Mouse (Mus musculus) brown adipose tissue, adult 24 weeks (tissue): ENCODE results near the gene Zfp747. TPM values are rescaled to one million over a fixed set of nuclear protein-coding genes. Genes with fewer than 3 reads are reported as not detected.
"Not testable (repeated sequence)": the region's sequence is repeated elsewhere in the genome, so short reads cannot be mapped to it uniquely, and the experiment has no call there.

ENCODE experiments used
- H3K27ac ChIP-seq: fragments of 200-500 bp; replicated peaks from 2 replicates; pipeline ENCODE4 v1.5.1; 2012; ENCODE audit warnings: low read depth, mild to moderate bottlenecking, low read length
- H3K4me1 ChIP-seq: fragments of 200-500 bp; 2 replicates; pipeline ENCODE4 v1.6.1; 2012; ENCODE audit warnings: low read length, mixed read lengths; ENCODE audit not compliant: control insufficient read depth, insufficient read depth, insufficient read length
- H3K4me3 ChIP-seq: fragments of 200-500 bp; 2 replicates; pipeline ENCODE4 v1.5.1; 2012; ENCODE audit warnings: low read depth, mild to moderate bottlenecking, low read length, moderate library complexity; ENCODE audit not compliant: insufficient read depth
- polyA plus RNA-seq: library from polyadenylated mRNA; stranded (reverse); fragments of >200 nt; gene quantifications from 2 replicates; pipeline ENCODE4 v1.2.4, GENCODE M21; 2012; ENCODE audit not compliant: missing spikeins, insufficient read depth, insufficient read length

Gene Zfp747
- 1.5 and 1.8 TPM in 2 replicates for polyA plus RNA-seq

DNA sequence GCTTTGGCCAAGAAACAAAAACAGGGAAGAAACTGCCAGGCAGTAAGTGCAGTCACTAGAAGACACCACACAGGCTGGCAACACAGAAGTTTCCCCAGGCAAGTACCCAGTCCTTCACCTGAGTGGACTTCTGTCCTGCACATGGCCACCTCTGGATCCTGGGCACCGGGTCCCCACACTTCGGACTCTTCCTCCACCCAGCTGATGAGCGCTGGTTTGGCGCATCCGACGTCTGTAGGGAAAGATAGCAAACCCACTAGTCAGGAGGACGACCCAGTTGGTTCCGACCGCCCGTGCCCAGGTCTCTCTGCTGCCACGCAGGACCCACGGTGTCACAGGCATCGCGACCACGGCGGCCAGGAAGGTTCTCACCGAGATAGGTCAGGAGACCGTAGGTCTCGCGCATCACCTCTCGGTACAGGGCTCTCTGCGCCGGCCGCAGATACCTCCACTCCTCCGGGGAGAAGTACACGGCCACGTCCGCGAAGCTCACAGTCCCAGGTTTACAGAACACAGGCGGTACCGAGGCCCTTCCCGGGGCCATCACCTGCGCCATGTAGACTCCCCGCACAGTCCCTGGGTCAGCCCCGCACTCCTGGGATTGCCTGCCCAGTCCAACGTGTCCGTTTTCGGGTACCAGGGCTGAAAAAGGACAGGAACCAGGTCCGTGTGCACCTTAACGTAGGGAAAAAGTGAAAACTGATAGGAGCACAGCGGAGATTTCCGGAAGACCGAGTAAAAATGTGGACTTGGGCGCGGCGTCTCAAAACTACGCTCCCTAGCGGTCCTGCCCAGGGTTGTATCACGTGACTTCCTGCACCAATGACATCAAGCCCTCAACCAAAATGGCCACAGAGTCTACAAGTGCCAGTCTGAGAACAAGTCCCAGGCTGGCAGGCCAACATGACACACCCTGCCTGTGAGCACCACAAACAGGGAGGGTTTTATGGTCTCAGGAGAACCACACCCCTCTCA lies at the start of gene Zfp747:
TSS of gene Zfp747 (minus strand) at position 780 of the 975 bp plus-strand sequence.
- H3K4me1 ChIP-seq = not testable (repeated sequence)
- peak within 1 kb of the TSS; percentile 90 for H3K27ac ChIP-seq
- H3K4me3 ChIP-seq = peak within 1 kb of the TSS; percentile 97

GRCm38 (mm10) chr7:127425291-127425690 lies 49.4 kb upstream of the Zfp747 start:
- Histone ChIP-seq H3K4me1 (peaks cover 5% of the 10 kb centered on the region; the same call in 1 of the 2 replicates), H3K27ac (no peak overlapping the region), H3K4me3 (no peak overlapping the region)

GRCm38 (mm10) chr7:127422247-127422646 lies 46.4 kb upstream of the Zfp747 start:
- Histone ChIP-seq H3K4me3 (peak overlapping the region; percentile 56), H3K4me1 (peaks cover 5% of the 10 kb centered on the region; the same call in 1 of the 2 replicates), H3K27ac (no peak overlapping the region)

DNA sequence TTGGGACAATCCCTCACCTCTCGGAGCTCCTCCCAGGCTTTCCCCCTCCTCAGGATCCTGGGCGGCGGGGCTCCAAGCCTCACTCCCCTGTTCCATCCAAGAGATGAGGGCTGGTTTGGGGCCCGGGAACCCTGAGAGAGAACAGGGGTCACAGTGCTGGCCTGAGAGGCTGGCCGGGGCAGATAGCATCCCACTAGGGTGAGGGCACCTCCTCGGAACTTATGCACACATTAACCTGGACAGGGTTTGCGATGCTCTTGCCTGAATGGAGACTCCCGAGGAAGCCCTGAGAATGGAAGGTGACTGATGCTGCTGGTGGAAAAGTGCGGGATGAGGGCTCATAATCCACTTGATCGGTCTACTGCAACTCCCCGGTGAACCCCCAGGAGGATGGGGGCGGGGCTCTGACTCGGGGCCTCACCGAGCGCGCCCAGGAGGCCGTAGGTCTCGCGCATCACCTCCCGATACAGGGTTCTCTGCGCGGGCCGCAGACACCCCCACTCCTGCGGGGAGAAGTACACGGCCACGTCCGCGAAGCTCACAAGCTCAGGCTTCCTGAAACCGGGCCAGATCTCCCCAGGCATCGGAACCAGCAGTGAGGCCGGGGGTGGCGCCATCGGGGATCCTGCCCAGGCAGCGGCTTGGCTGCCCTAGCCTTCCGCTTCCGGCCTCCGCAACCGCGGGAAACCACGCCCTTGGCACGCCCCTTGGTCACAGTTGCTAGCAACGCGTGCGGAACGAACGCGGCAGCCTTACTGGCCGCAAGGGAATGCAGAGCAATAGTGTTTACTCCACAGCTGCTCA lies 45.7 kb upstream of the Zfp747 start, which contains the start of gene Zfp688:
TSS of gene Zfp688 (minus strand) at position 681 of the 804 bp plus-strand sequence.
- Histone ChIP-seq H3K4me1 (peaks cover 5% of the 10 kb centered on the region; the same call in 1 of the 2 replicates), H3K4me3 (peak within 1 kb of the TSS; percentile 89)

GRCm38 (mm10) chr7:127411418-127411817 lies 35.6 kb upstream of the Zfp747 start:
- H3K4me1 ChIP-seq = no peaks in the 10 kb centered on the region
- no peak overlapping the region for H3K4me3 ChIP-seq
- no peak overlapping the region for H3K27ac ChIP-seq

More for the DNA sequence above, 45.7 kb upstream of the Zfp747 start, which contains the start of gene Zfp688:
- H3K27ac ChIP-seq = peak within 1 kb of the TSS; percentile 61

DNA sequence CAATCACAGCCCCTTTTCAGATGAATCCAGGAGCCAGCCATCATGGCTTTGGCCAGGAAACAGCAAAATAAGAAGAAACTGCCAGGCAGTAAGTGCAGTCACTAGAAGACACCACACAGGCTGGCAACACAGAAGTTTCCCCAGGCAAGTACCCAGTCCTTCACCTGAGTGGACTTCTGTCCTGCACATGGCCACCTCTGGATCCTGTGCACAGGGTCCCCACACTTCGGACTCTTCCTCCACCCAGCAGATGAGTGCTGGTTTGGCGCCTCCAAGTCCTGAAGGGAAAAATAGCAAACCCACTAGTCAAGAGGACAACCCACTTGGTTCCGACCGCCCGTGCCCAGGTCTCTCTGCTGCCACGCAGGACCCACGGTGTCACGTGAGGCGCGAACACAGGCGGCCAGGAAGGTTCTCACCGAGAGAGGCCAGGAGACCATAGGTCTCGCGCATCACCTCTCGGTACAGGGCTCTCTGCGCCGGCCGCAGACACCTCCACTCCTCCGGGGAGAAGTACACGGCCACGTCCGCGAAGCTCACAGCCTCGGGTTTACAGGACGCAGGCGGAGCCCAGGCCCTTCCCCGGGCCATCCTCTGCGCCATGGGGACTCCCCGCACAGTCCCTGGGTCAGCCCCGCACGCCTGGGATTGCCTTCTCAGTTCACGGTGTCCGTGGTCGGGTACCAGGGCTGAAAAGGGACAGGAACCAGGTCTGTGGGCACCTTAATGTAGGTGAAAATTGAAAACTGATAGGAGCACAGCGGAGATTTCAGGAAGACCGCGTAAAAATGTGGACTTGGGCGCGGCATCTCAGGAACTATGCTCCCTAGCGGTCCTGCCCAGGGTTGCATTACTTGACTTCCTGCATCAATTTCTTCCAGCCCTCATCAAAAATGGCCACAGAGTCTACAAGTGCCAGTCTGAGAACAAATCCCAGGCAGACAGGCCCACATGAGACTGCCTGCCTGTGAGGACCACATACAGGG lies 30.4 kb upstream of the Zfp747 start, which contains the start of gene Zfp764:
TSS of gene Zfp764 (minus strand) at position 821 of the 986 bp plus-strand sequence.
- H3K4me3 ChIP-seq = peak within 1 kb of the TSS; percentile 79
- not testable (repeated sequence) for H3K4me1 ChIP-seq
- peak within 1 kb of the TSS; percentile 88 for H3K27ac ChIP-seq

- H3K4me3 ChIP-seq, H3K4me1 ChIP-seq, H3K27ac ChIP-seq: not testable (repeated sequence)
Observed at GRCm38 (mm10) chr7:127404101-127404500, 28.3 kb upstream of the Zfp747 start.

GRCm38 (mm10) chr7:127402980-127403379 lies 27.1 kb upstream of the Zfp747 start:
- Histone ChIP-seq H3K4me3 (no peak overlapping the region), H3K27ac (no peak overlapping the region), H3K4me1 (no peaks in the 10 kb centered on the region)

GRCm38 (mm10) chr7:127400355-127400754 lies 24.5 kb upstream of the Zfp747 start:
- Histone ChIP-seq H3K4me3 (no peak overlapping the region), H3K27ac (no peak overlapping the region), H3K4me1 (no peaks in the 10 kb centered on the region)

- peak overlapping the region; percentile 66 for H3K4me3 ChIP-seq
- H3K27ac ChIP-seq = peak overlapping the region; percentile 39; the same call in 1 of the 2 replicates
- H3K4me1 ChIP-seq = peaks cover 8% of the 10 kb centered on the region
Observed at GRCm38 (mm10) chr7:127393944-127394333, 18.1 kb upstream of the Zfp747 start.

GRCm38 (mm10) chr7:127393157-127393943 lies 17.5 kb upstream of the Zfp747 start, which contains the start of gene E430018J23Rik:
TSS of gene E430018J23Rik (minus strand) at chr7:127393629.
- peak within 1 kb of the TSS; percentile 81 for H3K27ac ChIP-seq
- peak within 1 kb of the TSS; percentile 97 for H3K4me3 ChIP-seq
- peaks cover 8% of the 10 kb centered on the region for H3K4me1 ChIP-seq

DNA sequence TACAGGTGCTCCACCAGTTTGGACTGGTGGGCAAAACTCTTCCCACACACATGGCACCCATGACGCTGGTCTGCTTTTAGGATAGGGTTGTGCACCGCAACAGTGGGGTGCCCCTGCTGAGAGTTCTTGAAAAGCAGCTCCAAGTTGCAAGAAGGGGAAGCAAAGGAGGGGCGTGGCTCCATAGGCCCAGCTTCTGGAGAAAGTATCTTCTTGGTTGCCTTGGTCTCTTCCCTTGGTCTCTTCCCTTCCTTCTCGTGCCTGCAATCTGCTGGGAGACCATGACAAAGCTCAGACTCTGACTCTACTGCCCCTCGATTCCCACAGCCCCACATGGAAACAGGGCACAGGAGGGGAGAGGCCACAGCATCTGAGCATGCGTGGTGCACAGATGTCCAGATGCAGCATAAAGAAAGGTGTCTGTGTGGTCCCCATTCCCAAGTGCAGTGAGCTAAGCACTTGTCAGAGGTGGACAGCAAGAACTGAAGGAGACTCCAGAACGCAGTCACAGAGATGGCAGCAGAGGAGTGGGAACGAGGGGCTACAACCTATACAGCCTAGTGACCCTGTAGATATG lies 16.5 kb upstream of the Zfp747 start:
- H3K4me3 ChIP-seq = peak overlapping the region; percentile 97
- H3K4me1 ChIP-seq = peaks cover 8% of the 10 kb centered on the region
- no peak overlapping the region for H3K27ac ChIP-seq

- H3K4me3 ChIP-seq = no peak overlapping the region
- peaks cover 8% of the 10 kb centered on the region for H3K4me1 ChIP-seq
- H3K27ac ChIP-seq = no peak overlapping the region
Observed at GRCm38 (mm10) chr7:127391538-127391937, 15.7 kb upstream of the Zfp747 start.
